Mouse (Mus musculus) adrenal gland, adult 8-10 months (tissue): ENCODE measurements around the gene Fem1a. TPM values are rescaled to one million over a fixed set of nuclear protein-coding genes. Genes with fewer than 3 reads are reported as not detected.
A peak's percentile ranks its signal among the peaks of the same experiment; 100 is the strongest.
"Not testable (repeated sequence)": the region's sequence is repeated elsewhere in the genome, so short reads cannot be mapped to it uniquely, and the experiment has no call there.

Source experiments
- DNase-seq: peaks from one replicate; pipeline ENCODE4 v3.0.0; 2022
- total RNA-seq, 4 experiments: library from RNA; stranded (reverse); gene quantifications; 2 replicates each; pipeline ENCODE4 v1.2.4; 2022

The Fem1a gene
- total RNA-seq, 4 experiments from 2014 or later, result 30.4 to 32.5 (median 31.2) TPM

DNA sequence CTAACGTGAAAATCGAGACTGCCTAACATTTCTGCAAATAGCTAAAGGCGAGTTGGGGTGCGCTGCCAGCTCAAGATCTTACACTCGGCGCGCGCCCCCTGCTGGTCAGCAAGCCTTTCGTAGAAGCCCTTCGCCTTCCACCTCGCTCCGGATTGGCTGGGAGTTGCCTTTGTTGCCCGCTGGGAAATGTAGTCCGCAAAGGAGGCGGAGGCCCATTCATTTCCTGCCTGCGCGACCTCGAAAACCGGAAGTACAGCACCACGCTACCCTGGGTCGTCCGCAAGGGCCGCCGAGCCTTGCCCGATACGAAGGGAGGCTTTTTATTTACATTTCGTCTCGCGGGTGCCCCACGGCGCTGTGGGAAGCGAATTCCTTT, 759 bp upstream of the Fem1a start:
- DNase-seq, result peak; percentile 97

- DNase-seq, result no peak
Measured at GRCm38 (mm10) chr17:56257181-56257894, 728 bp downstream of the Fem1a start.

DNA sequence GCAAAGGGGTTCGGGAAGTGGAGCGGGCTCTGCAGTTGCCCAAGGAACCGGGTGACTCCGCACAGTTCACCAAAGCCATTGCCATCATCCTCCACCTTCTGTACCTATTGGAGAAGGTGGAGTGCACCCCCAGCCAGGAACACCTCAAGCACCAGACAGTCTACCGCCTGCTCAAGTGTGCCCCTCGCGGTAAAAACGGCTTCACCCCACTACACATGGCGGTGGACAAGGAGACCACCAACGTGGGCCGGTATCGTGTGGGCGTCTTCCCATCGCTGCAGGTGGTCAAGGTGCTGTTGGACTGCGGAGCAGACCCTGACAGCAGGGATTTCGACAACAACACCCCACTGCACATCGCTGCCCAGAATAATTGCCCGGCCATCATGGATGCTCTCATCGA, 1.7 kb downstream of the Fem1a start:
- DNase-seq, result not testable (repeated sequence)

GRCm38 (mm10) chr17:56258812-56259211, 2.2 kb downstream of the Fem1a start:
- not testable (repeated sequence) for DNase-seq

GRCm38 (mm10) chr17:56259301-56260037, 2.9 kb downstream of the Fem1a start:
- no peak for DNase-seq

DNA sequence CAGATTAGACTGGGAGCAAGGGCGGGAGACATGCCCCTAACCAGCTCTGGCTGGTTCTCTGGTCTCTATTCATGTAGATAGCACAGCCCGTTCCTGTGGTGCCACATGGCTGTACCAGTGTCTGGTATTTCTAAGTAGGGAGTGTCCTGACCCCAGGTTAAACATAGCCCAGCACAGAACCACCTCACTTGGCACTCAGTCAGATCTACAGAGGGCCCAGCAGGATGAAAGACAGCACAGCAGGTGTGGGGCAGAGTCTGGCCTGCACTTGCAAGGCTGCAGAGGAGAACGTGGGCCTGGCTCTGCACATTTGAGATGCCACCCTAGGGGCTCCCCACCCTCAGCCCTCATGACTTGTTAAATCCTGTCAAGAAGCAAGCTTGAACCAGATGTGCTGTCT, 4.6 kb downstream of the Fem1a start:
- DNase-seq, result no peak

DNA sequence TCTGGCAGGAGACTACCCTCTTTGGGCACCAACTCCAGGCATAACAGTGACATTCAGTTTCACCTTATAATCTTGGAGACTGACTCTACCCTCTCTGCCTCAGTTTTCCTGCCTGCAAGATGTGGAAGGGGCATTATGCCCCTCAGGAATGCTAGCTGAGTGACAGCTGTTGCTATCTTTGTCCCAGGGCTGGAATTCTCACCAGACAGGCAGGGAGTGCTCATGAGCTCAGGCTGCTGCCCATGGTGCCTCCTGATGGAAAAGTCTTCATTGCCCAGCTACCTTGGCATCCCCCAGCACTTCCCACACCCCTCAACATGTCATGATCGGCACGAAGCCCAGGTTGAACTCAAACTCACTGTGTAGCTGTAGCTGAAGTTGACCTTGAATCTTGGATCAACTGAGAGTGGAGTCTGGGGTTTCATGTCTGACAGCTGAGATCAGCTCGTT, 6.1 kb downstream of the Fem1a start:
- no peak for DNase-seq

DNA sequence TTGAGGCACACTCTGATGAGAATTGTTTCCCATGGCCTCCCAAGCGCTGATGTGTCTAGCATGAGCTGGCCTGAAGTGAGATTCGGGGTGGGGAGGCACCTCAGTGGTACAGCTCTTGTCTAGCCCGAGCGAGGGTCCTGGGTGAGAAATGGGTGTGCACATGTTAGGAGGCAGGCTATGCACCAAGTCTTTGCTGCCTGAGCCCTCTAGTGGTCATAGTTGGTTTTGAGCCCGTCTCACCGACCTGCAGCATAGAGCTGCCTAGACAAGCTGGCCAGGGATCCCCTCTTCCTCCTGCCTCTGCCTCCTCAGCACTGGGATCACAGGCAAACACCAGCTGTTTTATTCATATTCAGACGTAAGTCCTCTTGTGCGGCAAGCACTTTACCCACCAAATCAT, 7.4 kb downstream of the Fem1a start:
- DNase-seq, result peak; percentile 75

- DNase-seq, result no peak
Measured at GRCm38 (mm10) chr17:56265011-56265410, 8.4 kb downstream of the Fem1a start.

- DNase-seq, result no peak
Measured at GRCm38 (mm10) chr17:56265869-56266268, 9.3 kb downstream of the Fem1a start.

DNA sequence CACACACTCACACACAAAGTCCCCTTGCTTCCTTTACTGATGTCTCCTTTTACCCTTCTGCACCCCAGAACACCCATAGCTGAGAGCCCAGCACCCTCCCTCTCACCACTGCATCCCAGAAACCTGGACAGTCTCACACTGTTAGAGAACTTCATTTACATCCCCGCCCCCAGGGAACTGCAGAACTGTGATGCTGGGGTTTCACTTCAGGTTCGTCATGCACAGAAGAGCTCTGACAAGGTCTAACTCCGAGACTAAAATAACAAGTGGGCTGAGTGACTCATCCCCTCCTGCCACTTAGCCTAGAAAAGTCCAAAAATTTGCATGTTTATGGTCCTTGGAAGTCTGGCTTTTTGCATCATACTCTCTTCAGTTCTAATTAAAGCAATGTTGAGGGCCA, 9.7 kb downstream of the Fem1a start:
- no peak for DNase-seq

GRCm38 (mm10) chr17:56269153-56269630, 12.6 kb downstream of the Fem1a start:
- DNase-seq, result no peak

DNA sequence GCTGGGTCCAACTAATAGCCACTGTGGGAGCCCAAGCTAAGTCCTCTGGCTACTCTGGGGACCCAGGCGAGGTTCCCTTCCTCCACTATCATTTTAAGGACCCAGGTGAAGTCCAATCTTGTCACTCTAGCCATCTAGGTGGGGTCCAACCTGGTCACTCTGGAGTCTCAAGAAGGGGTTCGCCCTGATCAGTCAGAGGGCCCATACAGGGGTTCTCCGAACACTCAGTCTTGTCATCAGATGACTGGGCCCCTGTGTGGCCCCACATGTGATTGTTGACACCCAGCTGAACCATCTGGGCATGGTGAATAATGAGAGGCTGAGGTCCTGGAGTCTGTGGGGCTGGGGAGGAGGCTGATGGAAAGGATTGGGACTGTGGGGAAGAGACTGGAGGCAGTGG, 13.1 kb downstream of the Fem1a start:
- no peak for DNase-seq

DNA sequence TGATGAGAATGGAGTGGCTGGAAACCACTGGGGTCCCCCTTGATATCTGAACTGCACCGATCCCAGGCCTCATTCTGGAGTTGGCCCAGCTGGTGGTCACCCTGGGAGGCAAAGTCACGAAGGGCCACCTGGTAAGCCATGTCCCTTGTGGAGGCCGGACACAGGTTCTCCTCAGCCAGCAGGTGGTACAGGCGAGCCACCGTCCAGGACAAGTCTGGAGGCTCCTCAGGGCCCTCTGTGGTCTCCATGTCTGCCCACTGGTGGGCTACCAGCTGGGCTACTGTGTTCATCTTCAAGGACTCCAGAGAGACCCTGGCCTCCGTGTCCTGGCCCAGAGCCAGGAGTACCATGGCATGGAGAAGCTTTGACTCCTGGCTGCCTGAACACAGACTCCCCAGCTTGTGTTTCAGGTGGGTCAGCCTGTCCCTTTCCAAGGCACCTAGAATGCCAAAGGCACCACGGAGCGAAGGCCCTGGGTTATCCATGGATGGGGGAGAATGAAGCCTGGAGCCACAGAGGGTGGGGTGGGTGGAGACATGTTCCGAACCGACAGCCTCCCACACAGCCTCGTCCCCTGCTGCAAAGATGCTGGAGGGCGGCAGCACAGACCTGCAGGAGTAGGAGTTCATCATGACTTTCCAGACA, 15.1 kb downstream of the Fem1a start:
- DNase-seq, result no peak

GRCm38 (mm10) chr17:56272644-56273043, 16.0 kb downstream of the Fem1a start:
- DNase-seq, result no peak

DNA sequence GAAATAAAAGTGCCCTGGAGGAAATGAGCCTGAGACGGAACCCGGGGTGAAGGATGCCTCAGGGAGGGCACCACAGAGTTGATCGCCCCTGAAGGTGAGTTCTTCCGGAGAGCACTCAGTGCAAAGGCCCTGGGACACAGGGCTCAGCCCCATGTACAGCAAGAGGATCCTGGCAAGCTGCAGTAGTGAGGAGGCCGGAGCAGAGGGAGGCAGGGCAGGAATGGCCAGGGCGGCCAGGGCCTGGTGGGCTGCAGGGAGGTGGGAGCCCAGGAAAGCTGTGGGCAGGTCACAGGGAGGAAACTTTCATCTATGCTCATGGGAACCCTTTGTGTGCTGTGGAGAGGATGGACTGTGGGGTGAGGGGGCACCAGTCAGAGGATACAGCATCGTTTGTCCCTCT, 16.9 kb downstream of the Fem1a start:
- no peak for DNase-seq

DNA sequence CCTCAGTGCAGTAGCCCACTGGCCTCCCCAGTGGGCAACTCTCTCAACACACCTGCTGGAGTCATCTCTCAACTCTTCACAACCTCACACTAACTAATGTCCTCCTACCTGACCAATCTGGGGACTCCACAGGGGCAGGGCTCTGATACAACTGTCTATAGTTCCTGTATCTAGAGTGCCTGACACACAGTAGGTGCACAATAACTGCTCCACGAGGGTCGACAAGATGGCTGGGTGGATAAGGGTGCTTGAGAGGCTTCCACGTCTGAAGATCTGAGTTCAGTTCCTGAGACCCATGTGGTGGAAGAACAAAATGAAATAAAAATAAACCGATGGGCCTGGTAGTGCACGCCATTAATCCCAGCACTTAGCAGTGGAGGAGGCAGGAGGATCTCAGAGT, 17.4 kb downstream of the Fem1a start:
- DNase-seq, result no peak

DNA sequence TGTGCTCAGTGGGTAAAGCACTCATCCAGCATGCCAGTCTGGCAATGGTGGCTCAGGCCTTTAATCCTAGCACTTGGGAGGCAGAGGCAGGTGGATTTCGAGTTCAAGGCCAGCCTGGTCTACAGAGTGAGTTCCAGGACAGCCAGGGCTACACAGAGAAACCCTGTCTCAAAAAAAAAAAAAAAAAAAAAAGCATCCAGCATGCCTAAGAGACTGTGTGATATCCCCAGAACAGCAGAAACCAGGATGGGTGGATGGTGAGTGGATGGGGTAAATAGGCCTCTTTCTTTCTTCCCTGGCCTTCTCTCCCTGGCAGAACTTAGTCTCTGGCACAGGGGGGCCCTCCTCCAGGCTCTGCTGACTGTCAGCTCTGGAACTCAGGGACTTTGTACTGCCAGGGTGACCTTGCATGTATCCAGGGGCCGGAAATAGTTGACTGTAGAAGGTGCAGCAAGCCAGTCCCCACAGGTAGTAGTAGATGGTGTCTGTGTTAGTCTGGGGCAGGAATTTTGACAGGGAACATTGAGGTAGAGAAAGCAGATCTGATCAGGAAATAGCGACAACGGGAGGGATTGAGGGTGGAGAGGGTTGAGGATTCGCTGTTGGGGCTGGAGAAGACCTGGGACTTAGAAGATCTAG, 19.4 kb downstream of the Fem1a start:
- no peak for DNase-seq

DNA sequence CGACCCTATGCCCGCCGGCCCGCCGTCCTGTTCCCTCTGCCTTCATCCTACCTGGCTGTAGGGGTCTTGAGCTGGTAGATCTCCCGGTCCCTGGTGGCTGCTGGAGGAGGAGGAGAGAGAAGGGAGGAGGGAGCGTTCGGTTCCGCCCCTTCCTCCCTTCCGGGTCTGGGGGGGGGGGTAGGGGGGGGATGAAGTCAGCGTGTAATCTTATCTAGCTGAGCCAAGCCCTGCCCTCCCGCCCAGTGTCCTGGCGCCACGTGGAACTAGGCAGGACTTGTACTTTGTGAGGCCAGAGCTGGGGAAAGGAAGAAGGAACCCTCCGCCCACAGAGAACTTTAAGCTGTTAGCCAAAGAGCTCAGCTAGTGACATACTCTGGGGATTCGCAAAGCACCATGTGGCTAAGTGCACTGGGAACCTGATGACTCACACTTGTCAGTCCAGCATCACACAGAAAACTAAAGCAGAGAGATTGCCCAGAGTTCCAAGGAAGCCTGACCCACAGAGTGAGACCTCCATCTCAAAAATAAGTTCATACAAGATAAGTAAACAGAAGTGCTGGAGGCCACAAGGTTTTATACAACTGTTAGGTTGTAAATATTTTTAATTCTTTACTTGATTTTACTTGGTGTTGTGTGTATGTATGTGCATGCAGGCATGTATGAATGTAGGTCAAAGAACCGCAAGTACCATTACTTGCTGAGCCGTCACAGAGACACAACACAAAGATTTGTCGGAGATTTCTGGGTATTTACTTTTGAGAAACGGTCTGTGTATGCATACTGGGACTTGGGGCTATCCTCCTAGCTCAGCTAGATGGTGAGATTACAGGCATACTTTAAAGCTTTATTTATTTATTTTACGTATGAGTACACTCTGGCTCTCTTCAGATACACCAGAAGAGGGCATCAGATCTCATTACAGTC, 20.3 kb downstream of the Fem1a start, which contains the start of gene Ticam1:
Ticam1 (minus strand) TSS at position 144 of the 924 bp plus-strand sequence.
- peak; percentile 95 for DNase-seq

DNA sequence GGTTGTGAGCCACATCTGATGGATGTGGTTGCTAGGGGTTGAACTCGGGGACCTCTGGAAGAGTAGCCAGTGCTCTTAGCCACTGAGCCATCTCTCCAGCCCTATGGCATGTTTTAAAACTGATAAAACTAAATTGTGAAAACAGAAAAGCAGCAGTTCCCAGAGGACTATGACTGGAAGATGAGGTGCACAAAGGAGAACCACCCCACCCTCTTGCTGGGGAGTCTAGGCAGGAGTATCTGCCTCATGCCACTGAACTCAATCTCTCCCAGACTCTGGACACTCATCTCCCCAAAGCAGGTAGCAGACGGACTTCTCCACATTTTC, 20.9 kb downstream of the Fem1a start:
- DNase-seq, result no peak

DNA sequence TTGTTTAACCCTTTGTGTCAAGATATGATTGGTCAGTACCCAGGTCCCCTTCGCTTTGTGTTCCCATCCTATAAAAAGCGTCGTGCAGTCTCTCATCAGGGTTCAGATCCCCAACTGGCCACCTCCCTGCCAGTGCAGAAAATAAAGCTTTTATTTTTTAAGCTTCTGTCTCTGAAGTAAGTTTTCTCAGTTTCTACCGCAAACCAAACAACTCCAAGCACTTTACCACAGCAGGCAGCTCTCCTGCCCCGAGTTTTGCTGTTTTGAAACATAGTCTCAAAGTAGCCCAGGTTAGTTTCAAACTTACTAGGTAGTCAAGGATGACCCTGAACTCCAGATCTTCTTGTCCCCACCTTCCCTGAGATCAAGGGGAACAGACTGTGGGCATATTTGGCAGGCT, 21.7 kb downstream of the Fem1a start:
- no peak for DNase-seq
